8 mouse cellular contexts compared by ENCODE assay signal in genomic region chr3:32396794-32397460, GRCm38 (mm10). TPM values are rescaled to one million over a fixed set of nuclear protein-coding genes. Genes with fewer than 3 reads are reported as not detected.
DNase-seq lines count a peak whose midpoint lies in the region; ATAC-seq and TF ChIP-seq lines count a peak whose summit lies in the region.

No protein-coding gene starts in this region.

- H3K27me3 ChIP-seq in hindbrain, embryonic 10.5 days (ENCODE audit: insufficient read depth, poor library complexity, severe bottlenecking), result no peaks in the 10 kb centered on the region
- no peaks in the 10 kb centered on the region for H3K27me3 ChIP-seq in lung, postnatal 0 days (replicated peaks; ENCODE audit: insufficient read depth, low read length)

- peak overlapping the region; percentile 93 for H3K4me3 ChIP-seq in hindbrain, embryonic 10.5 days
- H3K4me3 ChIP-seq in lung, postnatal 0 days (ENCODE audit: low read depth, low read length), result peak overlapping the region; percentile 84

- peak overlapping the region; percentile 97 for H3K27ac ChIP-seq in hindbrain, embryonic 10.5 days
- H3K27ac ChIP-seq in lung, postnatal 0 days (ENCODE audit: low read length), result peak overlapping the region; percentile 99

- no peaks in the 10 kb centered on the region for H3K36me3 ChIP-seq in hindbrain, embryonic 10.5 days
- no peaks in the 10 kb centered on the region for H3K36me3 ChIP-seq in lung, postnatal 0 days (ENCODE audit: insufficient read depth, low read length)

- DNase-seq in MN1 (ENCODE audit: low spot score), result peak; percentile 98
- peak; percentile 98 for DNase-seq in cerebellum, adult 9-10 months
- peak; percentile 98 for DNase-seq in hindbrain, embryonic 10.5 days (ENCODE audit: low spot score)
- DNase-seq in layer of hippocampus, adult 9-11 months, result peak; percentile 98
- DNase-seq in lung, postnatal 0 days (ENCODE audit: low spot score), result peak; percentile 100
- peak; percentile 92 for DNase-seq in ovary, postnatal 14 days (ENCODE audit: low spot score)
- peak; percentile 97 for DNase-seq in thymus, postnatal 14 days

- H3K4me1 ChIP-seq in hindbrain, embryonic 10.5 days (replicated peaks), result peaks cover 29% of the 10 kb centered on the region
- H3K4me1 ChIP-seq in lung, postnatal 0 days (ENCODE audit: insufficient read depth, low read depth, low read length), result peaks cover 15% of the 10 kb centered on the region; the same call in 1 of the 2 replicates

- peak overlapping the region; percentile 94 for H3K9ac ChIP-seq in lung, postnatal 0 days (replicated peaks; ENCODE audit: low read depth)

- peak overlapping the region; percentile 73 for H3K4me2 ChIP-seq in lung, postnatal 0 days (replicated peaks; ENCODE audit: low read depth, low read length)

- no peaks in the 10 kb centered on the region for H3K9me3 ChIP-seq in hindbrain, embryonic 10.5 days
- no peaks in the 10 kb centered on the region for H3K9me3 ChIP-seq in lung, postnatal 0 days (ENCODE audit: low read length)

- ATAC-seq in frontal cortex, adult (ENCODE audit: low TSS enrichment), result peak; percentile 97
- ATAC-seq in lung, postnatal 0 days, result peak; percentile 98

- WGBS in hindbrain, embryonic 10.5 days, result 0% methylated on average over 48 of the region's 77 CpGs
- WGBS in lung, postnatal 0 days, result under 1% methylated on average over 40 of the region's 77 CpGs

- TF ChIP-seq EP300 in lung, postnatal 0 days (IDR thresholded peaks at IDR 0.05), result peak; percentile 56; the same call in 1 of the 2 replicates

- TF ChIP-seq CTCF in lung, postnatal 0 days (IDR thresholded peaks at IDR 0.05), result peak; percentile 51

RNA-seq across cellular contexts. Expression of gene Pik3ca, which starts 0.5 kb away (rescaled TPM):
- 6.8 and 7.4 TPM in 2 replicates for polyA plus RNA-seq in hindbrain, embryonic 10.5 days (2016; fragmentation: Nextera tagmentation; extraction: Ambion mirVana)
- polyA plus RNA-seq in lung, postnatal 0 days (2015; fragmentation: Nextera tagmentation; extraction: Ambion mirVana), result 13.4 and 16.0 TPM in 2 replicates

RNA-seq across cellular contexts. Expression of gene Zmat3, which starts 31.1 kb away (rescaled TPM):
- polyA plus RNA-seq in hindbrain, embryonic 10.5 days (2016; fragmentation: Nextera tagmentation; extraction: Ambion mirVana), result 6.6 and 7.8 TPM in 2 replicates
- 1.9 and 2.1 TPM in 2 replicates for polyA plus RNA-seq in lung, postnatal 0 days (2015; fragmentation: Nextera tagmentation; extraction: Ambion mirVana)

Comparison
In these comparisons a context has a peak if more than half of its experiments do, and no peak if none do; other contexts are left out.
1. Peak in every context shown above with its lines: DNase-seq, ATAC-seq, H3K4me3 ChIP-seq and H3K27ac ChIP-seq.